Mouse (Mus musculus) adrenal gland, postnatal 25 days (tissue): ENCODE results near the gene Spata25. TPM values are rescaled to one million over a fixed set of nuclear protein-coding genes. Genes with fewer than 3 reads are reported as not detected.

Experiments used
- DNase-seq: peaks from one replicate; pipeline ENCODE4 v3.0.0; 2021; ENCODE audit warnings: mixed read lengths
- total RNA-seq: library from RNA; stranded (reverse); gene quantifications from 2 replicates; pipeline ENCODE4 v1.2.3, GENCODE M21; 2021

Spata25 gene
- total RNA-seq, 1 experiment from 2014 or later, result not detected

- DNase-seq, result no peak
These were observed 21.7 kb upstream of the Spata25 start for GRCm38 (mm10) chr2:164850061-164850460.

DNA sequence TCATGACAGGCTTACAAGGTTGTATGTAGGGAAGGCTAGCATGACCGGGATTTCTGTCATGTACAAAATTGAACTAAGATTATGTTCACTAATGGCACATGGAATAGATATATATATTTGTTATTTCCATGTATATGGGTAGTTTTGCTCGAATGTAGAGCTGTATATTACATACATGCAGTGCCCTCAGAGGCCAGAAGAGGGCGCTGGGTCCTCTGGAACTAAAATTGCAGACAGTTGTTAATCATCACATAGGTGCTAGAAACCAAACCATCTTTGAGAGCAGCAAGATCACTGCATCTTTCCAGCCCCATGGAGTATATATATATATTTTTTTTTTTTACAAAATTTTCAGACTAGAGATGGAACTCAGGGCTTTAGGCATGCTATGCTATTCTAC, 17.4 kb upstream of the Spata25 start:
- DNase-seq, result no peak

DNA sequence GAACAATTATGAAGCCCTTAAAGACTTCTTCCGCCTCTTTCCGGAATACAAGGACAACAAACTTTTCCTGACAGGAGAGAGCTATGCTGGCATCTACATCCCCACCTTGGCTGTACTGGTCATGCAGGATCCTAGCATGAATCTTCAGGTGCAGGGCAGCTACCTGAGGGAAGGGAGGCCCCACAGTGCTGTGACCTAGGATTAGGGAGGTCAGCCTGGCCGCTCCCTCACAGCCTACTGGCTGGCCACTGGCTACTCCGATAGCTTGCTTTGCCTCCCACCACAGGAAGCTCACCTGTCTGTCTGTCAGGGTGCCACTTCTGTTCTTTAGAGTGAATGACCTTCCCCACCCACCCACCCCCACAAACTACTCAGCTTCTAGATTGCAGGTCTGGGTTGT, 6.8 kb upstream of the Spata25 start:
- no peak for DNase-seq

- DNase-seq, result no peak
These were observed 6.2 kb upstream of the Spata25 start for GRCm38 (mm10) chr2:164834531-164834930.

DNA sequence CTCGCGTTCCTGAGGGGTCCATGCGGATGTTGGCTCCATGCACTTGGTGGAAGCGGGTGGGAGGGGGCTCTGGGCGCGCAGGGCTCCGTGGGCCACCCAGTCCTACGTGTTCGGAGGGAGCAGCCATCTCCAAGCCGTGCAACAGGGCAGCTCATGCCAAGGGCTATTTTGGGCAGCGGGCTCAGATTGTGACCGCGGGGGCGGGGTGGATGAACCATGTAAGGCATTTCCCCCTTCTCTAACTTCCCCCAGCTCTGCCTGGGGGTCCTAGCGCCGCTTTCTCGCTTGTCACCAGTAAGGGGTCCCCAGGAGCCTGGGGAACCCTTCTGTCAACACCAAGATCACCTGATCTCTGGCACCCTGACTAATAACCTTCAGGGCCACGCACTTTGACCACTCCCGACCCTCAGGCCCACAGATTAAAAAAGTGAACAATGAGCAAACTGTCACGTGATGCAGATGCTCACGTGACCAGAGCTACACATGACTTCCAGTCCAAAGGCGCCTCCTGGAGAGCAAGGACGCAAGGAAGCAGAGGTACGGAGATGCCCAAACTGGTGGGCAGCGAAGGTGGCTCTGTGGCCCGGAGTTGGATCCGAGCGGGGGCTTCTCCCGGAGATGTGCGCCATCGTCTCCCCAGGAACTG, 5.1 kb upstream of the Spata25 start, which contains the start of gene Neurl2:
Gene Neurl2, minus strand, starts transcription at position 143 of the 646 bp plus-strand sequence.
- DNase-seq, result peak; percentile 85

GRCm38 (mm10) chr2:164832748-164833301, 4.5 kb upstream of the Spata25 start, which contains the start of gene Ctsa:
Gene Ctsa, plus strand, starts transcription at chr2:164832873.
- peak; percentile 77 for DNase-seq

DNA sequence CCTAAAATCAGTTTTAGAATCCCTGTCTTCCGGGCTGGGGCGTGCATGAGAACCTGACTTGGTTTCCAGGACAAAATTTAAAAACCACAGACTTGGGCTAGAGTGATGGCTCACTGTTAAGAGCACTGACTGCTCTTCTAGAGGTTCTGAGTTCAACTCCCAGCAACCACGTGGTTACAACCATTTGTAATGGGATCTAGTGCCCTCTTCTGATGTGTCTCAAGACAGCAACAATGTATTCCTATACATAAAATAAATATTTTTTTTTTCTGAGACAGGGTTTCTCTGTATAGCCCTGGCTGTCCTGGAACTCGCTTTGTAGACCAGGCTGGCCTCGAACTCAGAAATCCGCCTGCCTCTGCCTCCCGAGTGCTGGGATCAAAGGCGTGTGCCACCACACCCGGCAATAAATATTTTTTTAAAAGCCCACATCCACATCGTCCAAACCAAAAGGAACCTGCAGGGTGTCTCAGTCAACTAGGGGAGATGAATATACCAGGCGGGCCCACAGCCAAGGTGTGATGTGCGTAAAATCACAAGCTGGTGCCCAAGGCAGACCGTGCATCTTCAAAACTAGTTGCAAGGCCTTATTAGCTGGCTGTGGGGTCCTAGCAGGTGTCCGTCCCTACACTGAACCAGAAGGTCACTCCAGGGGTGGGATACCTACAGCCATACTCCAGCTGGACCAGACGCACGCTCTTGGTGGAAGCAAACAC, 3.9 kb upstream of the Spata25 start:
- DNase-seq, result no peak

DNA sequence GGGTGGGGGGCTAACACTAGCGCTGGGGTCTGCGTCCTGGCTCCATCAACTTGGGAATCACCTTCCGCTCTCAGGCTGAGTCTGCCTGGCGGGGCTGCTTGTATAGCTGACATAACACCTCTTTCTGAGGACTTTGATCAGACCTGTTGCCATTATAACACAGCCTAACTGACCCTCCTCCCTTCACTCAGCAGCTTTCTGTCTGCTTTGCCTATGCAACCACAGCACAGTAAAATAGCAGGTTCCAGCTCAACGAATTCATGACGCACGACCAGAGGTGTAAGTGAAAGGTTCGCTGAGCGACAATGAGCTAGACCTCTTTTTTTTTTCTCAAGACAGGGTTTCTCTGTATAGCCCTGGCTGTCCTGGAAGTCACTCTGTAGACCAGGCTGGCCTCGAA, 2.7 kb upstream of the Spata25 start:
- no peak for DNase-seq

- DNase-seq, result no peak
These were observed 753 bp upstream of the Spata25 start for GRCm38 (mm10) chr2:164829090-164829489.

- DNase-seq, result no peak
These were observed 1.0 kb downstream of the Spata25 start for GRCm38 (mm10) chr2:164827146-164827850.

- DNase-seq, result no peak
These were observed 2.8 kb downstream of the Spata25 start for GRCm38 (mm10) chr2:164825521-164825920.

DNA sequence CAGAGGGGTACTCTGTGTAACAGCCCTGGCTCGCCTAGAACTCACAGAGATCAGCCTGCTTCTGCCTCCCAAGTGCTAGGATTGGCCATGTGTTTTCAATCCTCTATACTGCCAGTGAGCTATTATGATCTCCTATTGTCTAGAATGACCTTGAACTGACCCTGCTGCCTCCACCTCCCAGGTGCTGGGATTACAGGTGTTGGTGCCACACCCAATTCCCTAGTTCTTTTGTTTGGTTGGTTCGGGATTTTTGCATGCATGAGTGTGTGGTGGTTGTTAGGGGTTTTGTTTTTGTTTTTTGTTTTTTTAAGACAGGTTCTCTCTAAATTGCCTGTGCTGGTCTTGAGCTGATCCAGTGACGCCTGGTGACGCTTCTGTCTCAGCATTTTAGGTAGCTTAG, 4.4 kb downstream of the Spata25 start:
- DNase-seq, result no peak

- DNase-seq, result peak; percentile 21
These were observed 5.2 kb downstream of the Spata25 start for GRCm38 (mm10) chr2:164823181-164823585.

- peak; percentile 99 for DNase-seq
These were observed 5.6 kb downstream of the Spata25 start, which contains the start of gene Zswim1 for GRCm38 (mm10) chr2:164822636-164823165. Gene Zswim1, plus strand, starts transcription at chr2:164822686.

DNA sequence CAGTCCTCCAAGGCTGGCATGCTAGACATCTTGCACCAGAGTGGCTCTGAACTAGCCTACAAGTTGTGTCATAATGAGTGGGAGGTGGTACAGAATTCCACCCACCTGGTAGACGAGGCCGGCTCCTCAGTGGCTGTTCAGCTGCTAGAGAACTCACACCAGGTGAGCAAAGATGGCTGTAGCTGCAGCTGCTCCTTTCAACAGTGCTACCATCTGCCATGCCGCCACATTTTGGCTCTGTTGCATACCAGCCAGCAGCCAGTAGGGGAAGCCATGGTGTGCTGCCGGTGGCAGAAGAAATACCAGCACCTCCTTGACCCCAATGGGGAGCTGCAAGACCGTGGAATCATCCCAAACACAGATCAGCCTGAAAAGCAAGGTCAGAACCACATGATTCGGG, 7.3 kb downstream of the Spata25 start:
- DNase-seq, result no peak

DNA sequence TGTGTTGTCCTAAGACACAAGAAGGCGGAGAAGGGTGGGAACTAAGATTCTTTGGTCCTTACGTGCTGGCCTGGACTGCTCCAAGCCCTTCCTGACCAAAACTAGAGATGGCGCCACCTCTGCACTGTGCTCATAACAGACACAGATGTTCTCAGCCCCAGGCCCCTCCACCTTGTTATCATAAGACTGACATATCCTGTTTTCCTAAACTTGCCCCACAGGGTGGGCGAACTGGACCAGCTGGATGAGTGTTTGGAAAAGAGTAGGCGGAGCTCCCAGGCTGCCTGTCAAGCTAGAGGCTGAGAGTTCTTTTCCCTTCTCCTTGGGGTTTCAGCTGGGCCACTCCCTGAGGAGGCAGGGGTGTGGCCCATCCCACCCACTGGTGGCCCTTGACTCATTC, 10.6 kb downstream of the Spata25 start:
- no peak for DNase-seq

GRCm38 (mm10) chr2:164817206-164817605, 11.1 kb downstream of the Spata25 start:
- no peak for DNase-seq

- no peak for DNase-seq
These were observed 12.5 kb downstream of the Spata25 start for GRCm38 (mm10) chr2:164815821-164816220.

DNA sequence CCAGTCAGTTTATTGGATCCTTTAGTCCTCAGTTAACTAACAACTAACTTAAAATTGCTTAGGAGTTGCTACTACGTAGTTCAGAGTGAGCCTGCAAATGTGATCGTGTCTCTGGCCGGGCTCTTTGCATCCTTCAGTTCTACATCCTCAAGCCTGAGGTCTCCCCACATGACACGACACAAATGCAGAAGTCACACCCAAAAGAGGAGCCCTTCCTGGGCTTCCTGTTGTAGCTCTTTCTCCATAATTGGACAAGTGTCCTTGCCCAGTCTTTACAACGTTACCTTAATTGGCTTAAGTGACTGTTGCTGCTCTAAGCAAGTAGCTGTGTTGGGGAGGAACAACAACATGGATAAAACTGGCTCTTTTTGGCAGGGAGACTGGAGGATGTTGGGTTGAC, 13.0 kb downstream of the Spata25 start:
- DNase-seq, result no peak

GRCm38 (mm10) chr2:164813557-164813956, 14.8 kb downstream of the Spata25 start:
- no peak for DNase-seq

DNA sequence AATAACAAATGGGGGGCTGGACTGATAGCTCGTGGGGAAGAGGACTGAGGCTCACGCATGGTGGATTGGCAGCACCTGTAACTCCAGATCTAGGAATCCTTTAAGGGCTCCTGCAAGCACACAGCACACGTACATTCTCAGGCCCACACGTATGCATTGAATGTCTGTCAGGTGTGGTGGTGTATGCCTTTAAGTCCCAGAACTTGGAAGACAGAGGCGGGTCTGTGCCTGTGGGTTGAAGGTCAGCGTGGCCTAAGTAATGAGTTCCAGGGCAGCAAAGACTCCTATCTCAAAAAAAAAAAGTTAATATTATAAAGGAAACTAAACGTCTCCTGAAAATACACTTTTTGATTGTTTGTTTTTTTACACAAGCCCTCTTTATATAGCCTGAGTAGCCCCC, 21.7 kb downstream of the Spata25 start:
- DNase-seq, result no peak

DNA sequence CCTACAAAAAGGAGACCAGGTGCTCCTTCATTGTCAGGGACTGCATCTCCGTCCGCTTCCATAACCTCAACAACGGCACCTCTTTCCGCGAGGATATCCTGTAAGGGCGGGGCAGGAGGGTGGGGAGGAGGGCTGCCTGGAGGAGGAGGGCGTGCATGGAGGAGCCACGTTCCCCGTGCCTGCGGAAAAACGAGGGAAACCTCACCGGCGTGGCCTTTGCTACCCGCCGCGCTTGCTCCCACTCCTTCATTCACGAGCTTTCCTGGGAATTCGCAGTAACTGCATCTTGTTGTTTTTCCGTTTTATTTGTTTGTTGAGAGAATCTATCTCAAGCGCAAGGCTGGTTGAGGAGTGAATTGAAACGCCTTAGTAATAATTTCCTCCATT, 23.0 kb downstream of the Spata25 start:
- DNase-seq, result no peak
